Mouse (Mus musculus) MEL-GATA-1-ER (cell line): ENCODE results near the gene Crocc.

Experiments used
- DNase-seq: peaks from one replicate; pipeline ENCODE4 v3.0.0-alpha.2; 2012; ENCODE audit warnings: low read depth; ENCODE audit errors: extremely low read depth

Gene Crocc

DNA sequence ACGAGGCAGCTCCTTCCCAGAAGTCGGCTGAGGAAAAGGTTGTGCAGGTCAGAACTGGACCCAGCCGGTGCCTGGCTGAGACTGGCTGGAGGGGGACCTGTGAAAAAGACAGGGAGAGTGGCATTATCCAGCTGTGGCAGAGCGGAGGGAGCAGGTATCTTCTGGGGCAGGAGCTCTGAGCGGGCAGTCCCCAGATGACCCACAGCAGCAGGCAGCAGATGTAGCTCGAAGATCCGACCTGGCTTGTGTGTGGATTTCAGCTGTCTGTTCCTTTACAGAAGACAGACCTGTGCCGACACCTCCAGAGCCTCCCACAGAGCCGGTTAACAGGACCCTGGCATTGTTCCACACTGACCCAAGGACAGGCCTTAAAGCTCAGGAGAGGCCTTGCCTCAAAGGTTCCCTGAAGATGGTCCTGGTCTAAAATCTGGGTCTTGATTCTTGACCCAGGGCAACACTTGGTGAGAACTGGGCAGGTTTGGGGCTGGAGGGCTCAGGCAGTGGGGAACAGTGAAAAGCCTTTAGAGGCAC is 7.2 kb upstream of the Crocc start:
- no peak for DNase-seq

DNA sequence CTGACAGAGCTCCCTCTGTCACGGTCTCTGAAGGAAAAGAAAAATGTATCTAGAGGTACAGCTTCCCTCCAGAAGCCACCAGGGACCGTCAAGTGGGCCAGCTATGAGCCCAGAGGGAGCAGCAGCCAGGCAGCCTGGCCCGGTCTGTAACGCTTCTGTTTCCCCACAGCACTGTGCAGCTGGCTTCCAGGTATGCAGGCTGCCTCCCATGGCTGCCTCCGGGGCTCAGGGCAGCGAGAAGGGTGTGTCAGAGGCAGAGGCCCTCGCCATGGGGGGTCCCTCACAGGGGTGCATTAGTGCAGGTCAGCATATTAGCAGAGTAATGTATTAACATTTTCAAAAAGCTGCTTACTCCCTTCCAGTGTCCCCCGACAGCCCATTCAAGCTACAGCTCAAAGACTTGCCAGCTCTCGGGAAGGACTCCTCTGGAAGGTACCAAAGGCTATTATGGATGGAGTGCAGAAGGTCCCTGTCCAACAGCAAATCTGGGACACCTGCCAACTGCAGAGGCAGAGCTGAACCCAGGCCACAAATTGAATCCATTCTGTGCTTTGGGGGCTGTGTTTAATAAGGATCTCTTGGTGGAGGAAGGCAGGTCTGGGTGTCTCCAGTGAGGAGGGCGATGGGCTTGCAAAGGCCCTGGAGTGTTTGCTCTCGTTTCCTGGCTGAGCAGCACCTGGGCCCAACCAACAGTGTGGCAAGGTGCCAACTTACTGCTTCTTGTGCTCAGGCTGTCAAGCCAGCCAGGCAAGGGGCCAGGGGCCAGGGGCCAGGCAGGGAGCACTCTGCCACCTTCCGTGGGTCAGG is 6.6 kb upstream of the Crocc start:
- DNase-seq = no peak

DNA sequence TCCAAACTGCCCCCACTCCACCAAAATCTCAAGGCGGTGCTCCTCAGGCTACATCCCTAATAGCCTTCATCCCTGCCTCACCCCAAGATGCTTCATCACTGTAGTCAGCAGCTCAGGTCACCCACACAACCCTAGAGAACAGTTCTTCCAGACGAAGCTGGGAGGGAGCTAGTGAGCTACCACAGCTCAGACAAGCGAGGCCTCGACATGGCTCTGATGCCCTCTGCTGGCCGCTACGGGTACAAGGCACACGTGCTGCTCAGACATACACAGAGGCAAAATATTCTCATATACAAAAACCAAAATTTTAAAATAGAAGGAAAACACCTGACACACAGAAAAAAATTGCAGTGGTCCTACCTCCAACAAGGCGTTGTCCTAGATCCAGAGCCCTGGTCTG is 4.8 kb upstream of the Crocc start:
- DNase-seq = peak; percentile 79

DNA sequence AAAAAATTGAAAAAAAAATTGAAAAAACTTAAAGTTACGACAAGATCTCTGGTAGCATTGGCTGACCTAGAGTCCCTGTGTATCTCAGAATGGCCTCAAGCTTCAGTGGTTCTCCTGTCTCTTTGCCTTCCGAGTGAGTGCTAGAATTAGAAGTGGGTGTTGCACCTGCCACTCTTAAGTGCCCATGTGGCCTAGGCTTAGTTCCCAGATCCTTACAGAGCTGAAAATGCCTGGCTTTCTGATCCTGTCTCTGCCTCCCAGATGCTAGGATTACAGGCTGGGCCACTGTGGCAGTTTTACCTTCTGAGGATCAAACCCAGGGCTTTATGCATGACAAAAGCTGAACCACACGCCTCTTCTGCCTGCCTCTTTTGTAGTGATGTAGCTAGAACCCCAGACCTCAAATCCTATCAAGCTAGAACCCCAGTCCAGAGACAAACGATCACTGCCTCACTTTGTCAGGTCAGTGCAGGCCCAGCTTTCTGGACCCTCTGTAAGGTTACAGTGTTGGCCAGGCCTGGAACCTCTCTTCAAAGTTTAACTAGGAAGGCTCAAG is 3.8 kb upstream of the Crocc start:
- no peak for DNase-seq

DNA sequence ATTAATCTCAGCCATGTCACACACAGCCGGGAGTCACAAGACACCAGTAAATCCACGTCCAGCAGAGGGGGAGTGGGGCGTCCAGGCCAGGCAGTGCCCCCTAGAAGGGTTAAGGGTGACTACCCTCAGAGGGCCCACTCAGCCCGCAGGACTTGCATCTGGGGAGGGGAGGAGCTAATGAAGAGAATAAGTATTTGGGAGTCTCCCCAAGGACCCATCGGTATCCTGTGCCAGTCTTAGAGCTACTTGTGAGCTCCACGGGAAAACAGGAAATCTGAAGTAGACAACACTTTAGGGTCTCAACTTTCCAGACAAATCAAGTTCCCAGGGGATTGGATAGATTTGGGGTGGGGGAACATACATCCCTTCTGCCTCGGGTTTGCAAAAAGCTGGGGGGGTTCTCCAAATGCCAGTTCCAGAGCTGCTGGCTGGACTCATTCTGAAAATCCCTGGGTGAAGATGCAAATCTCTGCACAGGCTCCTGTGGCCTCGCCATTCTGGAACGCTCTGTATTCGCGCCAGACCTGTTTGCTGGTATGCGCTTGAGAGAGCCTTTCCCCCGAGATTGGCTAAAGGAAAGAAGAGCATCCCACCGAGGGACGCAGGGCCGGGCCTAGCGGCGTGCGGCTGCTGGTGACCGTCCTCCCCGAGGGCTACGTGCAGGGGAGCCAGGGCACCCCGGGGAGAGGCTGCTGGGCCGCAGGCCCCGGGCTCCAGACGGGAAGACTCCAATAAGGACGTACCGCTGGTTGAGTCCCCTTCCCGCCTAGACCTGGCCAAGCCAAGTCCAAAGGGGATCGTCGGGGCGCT is 529 bp downstream of the Crocc start:
- no peak for DNase-seq

DNA sequence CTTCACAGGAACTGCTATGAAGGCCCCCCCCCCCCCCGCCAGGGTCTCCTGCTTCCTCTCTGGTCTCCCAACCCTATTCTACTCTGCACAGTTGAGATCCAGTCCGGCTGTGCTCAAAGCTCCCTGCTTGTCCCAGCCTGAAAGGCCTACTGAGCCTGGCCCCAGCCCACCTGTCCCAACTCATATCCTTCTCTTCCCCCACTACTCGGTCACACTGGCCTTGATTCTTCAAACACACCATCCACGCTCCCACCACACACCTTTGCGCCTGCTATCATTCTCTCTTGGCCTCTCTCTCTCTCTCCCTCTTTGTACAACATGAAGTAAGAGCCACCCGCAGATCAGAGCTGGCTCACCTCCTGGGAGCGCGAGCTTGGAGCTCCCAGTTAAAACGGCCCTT is 1.5 kb downstream of the Crocc start:
- no peak for DNase-seq

DNA sequence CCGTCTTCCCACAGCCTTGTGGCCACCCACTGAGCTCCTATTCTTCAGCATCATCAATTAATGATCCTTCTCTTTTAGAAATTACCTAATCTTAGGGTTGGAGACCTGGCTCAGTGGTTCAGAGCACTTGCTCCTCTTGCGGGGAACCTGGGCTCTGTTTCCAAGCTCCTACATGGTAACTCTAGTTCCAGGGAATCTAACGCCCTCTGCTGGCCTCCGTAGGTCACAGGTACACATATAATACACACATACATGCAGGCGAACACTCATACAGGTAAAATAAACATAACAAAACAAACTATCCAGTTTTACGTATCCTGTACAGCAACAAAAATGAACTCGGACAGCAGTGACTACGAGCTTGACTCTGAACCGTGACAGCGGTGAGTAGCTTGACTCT is 3.4 kb downstream of the Crocc start:
- no peak for DNase-seq

DNA sequence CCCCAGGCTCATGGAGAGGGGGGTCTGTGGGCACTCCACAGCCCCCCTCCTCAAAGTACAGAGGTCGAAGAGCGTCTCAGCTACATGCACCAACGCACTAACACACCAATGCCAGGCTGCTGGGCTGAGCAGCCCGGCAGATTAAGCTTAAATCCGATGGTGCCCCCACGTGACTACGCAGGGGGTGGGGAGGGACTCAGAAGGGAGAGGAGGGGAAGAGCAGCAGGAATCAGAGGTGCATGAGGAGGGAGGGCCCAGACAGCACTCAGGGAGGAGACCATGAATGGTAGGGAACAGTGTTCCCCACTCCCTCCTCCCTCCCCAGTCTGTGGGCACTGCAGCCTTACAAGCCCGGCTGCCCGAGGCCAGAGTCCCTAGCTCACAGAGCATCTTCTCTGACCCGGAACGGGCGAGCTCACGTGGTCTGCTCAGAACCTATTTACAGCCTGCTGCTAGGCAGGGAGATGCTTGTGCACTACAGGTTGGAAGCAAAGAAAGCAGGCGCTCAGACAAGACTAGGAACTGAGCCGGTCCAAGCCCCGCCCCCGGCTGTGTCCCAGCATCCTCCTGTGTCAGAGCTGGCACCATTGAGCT is 6.7 kb downstream of the Crocc start:
- no peak for DNase-seq

DNA sequence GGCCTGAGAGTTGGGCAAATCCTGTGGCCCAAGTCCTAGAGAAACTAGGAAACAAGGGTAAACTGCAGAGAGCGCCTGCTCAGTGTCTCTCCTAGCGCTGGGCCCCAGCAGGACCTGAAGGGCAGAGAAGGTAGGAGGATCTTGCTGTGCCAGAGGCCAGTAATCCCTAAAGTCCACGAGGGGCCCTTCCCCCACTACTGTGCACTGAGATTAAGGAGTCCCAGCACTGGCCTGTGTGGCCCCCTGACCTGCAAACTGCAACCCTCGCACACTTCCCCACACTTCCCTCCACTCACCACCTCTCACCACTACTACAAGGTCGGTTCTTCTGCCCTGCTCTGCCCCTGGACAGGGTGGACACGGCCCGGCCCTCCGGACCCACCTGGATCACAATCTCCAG is 7.2 kb downstream of the Crocc start:
- no peak for DNase-seq

DNA sequence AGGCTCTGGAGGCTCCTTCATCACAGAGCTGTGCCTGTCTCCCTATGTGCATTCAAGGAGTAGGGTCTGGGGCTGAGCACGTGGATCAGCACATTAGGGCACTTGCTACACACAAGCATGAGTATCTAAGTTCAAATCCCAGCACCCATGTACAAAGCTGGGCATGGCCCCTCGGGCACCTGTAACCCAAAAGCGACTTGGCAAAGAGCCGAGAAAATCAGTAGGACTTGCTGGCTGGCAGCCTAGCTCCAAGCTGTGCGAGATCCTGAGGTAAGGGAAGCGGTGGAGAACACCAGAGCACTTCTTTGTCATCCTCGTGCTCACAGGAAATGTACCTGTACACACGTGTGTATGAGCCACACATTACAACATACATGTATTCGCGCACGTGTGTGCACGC is 7.9 kb downstream of the Crocc start:
- DNase-seq = no peak

DNA sequence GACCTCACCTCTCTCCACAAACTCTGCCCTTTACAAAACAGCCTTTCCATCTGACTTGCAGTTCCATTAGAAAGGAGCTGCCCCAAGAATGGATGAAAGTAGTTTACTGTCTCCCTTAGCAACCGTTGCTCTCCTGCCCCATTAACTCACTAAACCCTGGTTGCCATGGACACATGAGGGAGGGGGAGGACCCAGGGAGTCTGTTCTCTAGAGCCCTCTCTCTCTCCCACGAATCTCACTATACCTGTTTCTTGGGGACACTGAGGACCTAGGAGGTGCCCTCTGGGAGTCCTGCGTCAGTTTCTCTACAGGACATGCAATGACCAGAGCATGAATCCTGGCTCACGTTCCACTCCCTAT is 10.9 kb downstream of the Crocc start:
- DNase-seq = no peak

DNA sequence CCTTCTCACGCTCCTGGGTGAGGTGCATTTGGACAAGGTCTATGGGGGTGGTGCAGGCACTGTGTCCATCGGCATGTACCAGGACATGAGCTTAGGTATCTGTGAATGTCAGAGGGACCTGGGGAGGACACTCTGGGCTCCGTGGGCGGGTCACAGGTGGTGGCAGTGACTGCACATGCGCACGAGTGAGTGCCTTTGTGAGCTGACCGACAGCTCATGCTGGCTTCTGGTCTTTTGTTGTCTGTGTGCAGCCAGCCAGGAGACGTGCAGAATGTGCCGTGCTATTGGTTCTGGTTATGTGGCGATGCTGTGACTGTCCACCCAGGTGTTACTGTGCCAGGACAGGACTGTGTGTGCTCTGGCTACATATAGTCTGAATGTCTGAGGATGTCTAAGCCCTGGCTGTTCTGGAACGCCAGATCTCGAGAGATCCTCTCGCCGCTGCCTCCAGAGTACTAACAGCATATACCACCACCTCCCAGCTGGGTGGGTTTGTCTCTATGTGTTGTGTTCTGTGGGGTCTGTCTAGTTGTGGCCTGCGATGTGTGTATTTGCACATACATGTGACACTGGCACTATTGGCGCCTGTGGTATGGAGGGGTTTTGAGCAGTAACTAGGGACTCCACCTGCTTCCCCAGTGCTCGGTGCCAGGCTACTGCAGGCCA is 11.4 kb downstream of the Crocc start:
- no peak for DNase-seq

DNA sequence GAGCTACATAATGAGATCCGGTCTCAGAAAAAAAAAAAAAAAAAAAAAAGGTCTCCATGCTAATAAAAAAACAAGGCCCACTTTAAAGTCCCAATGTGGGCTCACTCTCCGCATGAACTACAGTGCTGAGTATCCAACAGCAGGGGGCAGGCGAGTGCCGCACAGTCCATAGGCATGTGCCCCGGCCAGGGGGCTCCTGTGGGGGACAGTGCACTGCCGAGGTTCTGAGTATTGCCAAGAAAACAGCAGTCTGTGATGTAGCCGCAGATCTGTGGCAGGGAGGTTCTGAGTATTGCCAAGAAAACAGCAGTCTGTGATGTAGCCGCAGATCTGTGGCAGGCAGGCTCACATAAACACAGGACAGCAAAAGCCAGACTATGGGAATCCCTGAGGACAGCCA is 15.5 kb downstream of the Crocc start:
- DNase-seq = peak; percentile 29

DNA sequence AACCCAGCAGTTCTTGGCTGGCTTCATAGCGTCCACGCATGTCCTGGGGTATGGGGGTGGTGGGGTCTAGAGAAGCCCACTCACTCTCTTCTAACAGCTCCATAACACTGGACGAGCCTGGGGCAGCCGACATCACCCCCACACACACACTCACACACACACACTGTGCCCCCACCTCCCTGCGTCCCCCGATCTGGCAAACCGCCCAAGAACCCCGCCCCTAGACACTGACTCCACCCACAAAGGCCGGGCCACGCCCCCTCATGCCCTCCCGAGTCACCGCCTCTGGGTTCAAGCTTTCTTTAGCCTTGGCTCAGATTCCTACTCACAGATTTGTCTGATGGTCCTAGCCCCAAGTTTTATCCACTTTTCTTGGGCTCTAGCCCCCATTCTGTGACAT is 19.2 kb downstream of the Crocc start:
- DNase-seq = no peak

DNA sequence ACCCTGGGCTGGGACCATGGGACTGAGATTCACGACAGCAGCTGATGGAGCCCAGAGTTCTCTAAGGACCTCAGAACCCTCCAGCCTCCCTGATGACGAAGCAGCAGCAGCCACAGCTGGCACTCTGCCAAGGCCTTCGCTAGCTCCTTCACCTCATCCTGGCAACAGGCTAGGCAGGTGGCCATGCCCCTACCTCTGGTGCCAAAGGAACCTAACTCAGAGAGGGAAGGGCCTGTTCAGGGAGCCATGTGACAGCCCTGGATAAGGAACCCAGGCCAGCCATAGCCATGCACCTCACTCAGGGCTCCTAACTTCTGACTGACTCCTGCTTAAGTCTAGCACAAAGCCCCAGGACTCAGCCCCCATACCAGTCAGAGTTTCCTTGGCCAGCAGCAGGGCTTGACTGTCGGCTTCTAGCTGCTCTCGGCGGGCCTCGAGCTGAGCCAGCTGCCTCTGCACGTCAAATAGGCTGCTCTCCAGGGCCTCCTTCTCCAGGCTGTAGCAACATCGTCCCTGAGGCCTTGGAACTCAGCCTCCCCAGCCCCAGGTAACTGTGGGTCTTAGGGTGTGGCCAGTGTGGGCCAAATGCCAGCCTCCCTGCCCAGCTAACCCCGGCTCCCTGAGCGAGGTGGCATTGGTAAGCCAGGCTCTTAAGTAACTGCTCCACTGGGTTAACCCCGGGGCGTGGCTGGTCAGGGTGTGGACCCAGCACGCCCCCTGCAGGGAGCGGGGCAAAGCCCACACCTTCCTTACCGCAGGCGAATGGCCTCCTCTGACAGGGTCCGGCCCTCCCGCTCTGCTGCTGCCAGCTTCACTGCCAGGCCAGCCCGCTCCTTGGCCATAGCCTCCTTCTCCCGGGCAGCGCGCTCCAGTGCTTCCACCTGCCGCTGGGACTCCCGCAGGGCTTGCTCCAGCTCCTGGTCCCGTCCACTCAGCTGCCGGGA is 26.5 kb downstream of the Crocc start:
- no peak for DNase-seq

DNA sequence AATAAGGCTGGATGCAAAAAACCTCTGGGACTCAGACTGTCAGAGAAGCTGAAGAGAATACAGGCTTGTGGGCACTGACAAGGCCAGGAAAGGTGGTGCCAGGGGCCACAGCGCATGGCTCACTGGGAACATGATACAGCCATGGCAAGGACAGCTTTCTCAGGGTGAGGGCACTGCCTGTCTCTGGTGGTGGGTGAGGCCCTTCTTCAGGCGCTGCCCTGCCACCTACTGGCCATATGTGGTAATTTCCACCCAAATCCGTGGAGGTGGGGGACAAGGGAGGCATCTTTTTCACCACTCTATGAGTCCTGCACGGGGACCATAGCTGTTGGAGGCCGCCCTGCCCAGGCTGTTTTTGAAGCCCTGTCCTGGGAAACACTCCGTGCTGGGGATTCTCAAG is 28.6 kb downstream of the Crocc start:
- DNase-seq = peak; percentile 45

DNA sequence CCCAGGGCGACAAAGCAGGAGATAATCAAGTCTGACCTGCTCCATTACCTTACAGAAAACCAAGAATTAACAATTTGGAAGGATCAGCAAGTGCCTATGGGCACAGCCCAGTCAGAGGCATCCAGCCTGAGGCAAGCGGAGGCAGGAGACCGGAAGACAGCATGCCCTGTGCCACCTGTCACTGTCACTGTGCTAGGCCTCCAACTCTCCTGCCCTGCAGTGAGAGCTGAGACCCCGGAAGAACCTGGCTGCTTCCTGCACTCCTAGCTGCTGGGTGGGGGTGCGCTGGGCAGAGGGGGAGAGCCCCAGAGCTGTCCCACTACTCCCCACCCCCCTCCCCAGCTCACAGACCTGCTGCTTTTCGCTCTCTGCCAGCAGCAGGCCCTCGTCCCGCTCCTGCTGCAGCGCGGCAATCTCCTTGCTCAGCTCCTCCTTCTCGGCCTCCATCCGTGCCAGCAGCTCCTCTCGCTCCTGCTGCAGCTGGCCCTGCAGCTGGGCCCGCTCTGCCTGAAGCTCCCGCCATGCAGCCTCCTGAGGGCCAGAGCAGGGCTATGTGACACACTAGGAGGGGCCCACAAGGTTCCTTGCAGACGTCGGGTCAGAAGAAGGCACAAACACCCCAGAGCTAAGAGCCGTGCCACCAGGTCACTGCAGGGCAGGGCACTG is 29.7 kb downstream of the Crocc start:
- DNase-seq = no peak

DNA sequence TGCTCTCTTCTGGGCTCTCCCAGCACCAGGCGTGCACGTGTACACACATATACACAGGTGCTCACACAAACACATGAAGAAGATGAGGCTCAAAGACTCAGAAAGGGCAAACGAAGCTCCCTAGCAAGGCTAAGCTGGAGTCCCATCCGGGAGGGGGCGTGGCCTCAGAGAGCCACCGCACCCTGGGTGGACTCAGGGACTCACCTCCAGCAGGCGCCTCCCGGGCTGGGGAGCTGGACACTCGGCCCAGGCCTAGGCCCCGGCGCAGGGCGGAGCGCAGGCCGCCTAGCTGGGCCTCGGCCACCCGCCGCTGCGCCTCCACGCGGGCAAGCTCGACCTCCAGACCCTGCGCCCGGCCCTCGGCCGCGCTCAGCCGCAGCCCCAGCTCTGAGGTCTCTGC is 35.4 kb downstream of the Crocc start:
- DNase-seq = no peak

DNA sequence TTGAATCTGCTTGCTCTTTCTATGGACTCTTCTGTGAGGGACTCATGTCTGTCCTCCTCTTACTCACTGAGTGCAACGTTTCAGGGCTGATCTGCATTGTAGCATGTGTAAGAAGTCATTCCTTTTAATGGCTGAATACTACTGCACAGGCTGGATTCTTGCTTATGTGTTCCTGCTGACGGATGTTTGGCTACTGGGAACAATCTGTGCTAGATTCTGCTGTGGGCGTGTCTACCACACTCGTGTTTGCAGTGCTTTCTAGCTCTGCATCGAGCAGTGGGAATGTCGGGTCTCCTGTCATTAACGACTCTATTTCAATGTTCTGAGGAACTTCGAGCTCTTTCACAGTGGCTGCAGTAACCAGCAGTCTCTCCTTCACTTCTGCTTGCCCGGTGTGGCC is 36.3 kb downstream of the Crocc start:
- DNase-seq = no peak

DNA sequence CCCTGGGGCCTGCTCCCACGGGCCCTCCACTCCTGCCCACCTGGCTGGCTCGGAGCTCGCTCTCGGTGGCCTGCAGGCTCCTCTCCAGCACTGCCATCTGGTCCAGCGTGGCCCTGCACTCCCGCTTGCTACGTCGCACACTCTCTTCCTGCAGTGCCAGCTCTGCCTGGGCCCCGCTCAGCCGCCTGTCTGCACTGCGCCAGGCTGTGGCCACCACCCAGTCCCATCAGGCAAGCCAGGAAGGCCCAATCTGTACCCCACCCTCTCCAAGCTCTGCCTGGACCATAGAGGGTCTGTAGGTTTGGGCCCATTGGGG is 38.8 kb downstream of the Crocc start:
- no peak for DNase-seq
